Mouse (Mus musculus) stomach, postnatal 0 days (tissue): ENCODE measurements at regions not wholly inside any gene's neighbourhood (a gene's known extent, or its start where the extent isn't known, plus 50 kb on each side); places are given as distances from the start of the nearest gene placed in this dataset.

Experiments
- ATAC-seq: fragments of 200-750 bp; cut with Nextera tagmentation; 2 replicates; pipeline ENCODE4 v1.8.0; 2017; ENCODE audit not compliant: low FRiP score, low TSS enrichment
- DNase-seq: peaks from one replicate; pipeline ENCODE4 v3.0.0-alpha.2; 2016; ENCODE audit warnings: low spot score
- H3K27ac ChIP-seq: fragments of 300-500 bp; sonication (generic); replicated peaks from 2 replicates; pipeline ENCODE4 v1.5.1; 2014; ENCODE audit warnings: mild to moderate bottlenecking, control low read depth
- H3K27me3 ChIP-seq: fragments of 300-500 bp; sonication (generic); 2 replicates; pipeline ENCODE4 v1.6.1; 2014; ENCODE audit warnings: low read length; ENCODE audit not compliant: control insufficient read depth, insufficient read depth
- H3K36me3 ChIP-seq: fragments of 300-500 bp; sonication (generic); 2 replicates; pipeline ENCODE4 v1.6.1; 2014; ENCODE audit warnings: low read length, mixed read lengths; ENCODE audit not compliant: control insufficient read depth, insufficient read depth
- H3K4me1 ChIP-seq: fragments of 300-500 bp; sonication (generic); replicated peaks from 2 replicates; pipeline ENCODE4 v1.6.1; 2014; ENCODE audit warnings: antibody characterized with exemption; ENCODE audit not compliant: control insufficient read depth, insufficient read depth
- H3K4me2 ChIP-seq: fragments of 300-500 bp; sonication (generic); replicated peaks from 2 replicates; pipeline ENCODE4 v1.6.1; 2014; ENCODE audit warnings: low read depth, mild to moderate bottlenecking, control low read depth, moderate library complexity
- H3K4me3 ChIP-seq: fragments of 300-500 bp; sonication (generic); 2 replicates; pipeline ENCODE4 v1.5.1; 2014; ENCODE audit warnings: low read depth, low read length, control low read depth
- H3K9ac ChIP-seq: fragments of 300-500 bp; sonication (generic); 2 replicates; pipeline ENCODE4 v1.6.1; 2014; ENCODE audit warnings: mild to moderate bottlenecking, low read length, control low read depth, mixed read lengths
- H3K9me3 ChIP-seq: fragments of 300-500 bp; sonication (generic); 2 replicates; pipeline ENCODE4 v1.6.1; 2016; ENCODE audit warnings: low read length; ENCODE audit not compliant: control insufficient read depth
- CTCF ChIP-seq: IDR thresholded peaks from 2 replicates; pipeline ENCODE4 v1.5.1; 2016; ENCODE audit warnings: antibody characterized with exemption, low read depth, mild to moderate bottlenecking, moderate library complexity
- EP300 ChIP-seq: optimal IDR thresholded peaks from 2 replicates; pipeline ENCODE3; 2016; ENCODE audit warnings: antibody characterized with exemption
- WGBS: fragments of 180-500 bp; shearing (Covaris S2); extraction: QIAGEN DNeasy Blood & Tissue Kit; methylation state at CpG from one replicate; pipeline ENCODE4 v1.1.7; 2014; 5-methylcytosine and 5-hydroxymethylcytosine counted together

- TF ChIP-seq CTCF: no peak
- no peak for TF ChIP-seq EP300
- ATAC-seq: no peak
- Histone ChIP-seq H3K9ac (no peak overlapping the region), H3K36me3 (no peaks in the 10 kb centered on the region), H3K4me3 (no peak overlapping the region), H3K4me1 (no peaks in the 10 kb centered on the region), H3K27me3 (no peaks in the 10 kb centered on the region), H3K4me2 (no peak overlapping the region), H3K9me3 (no peaks in the 10 kb centered on the region), H3K27ac (no peak overlapping the region)
- 58% methylated on average over 4 of the region's 4 CpGs for WGBS
- DNase-seq: no peak
Measured at GRCm38 (mm10) chr13:63660431-63660830, 87.0 kb upstream of the Ptch1 start.

GRCm38 (mm10) chr13:63668576-63668975 is 95.2 kb upstream of the Ptch1 start:
- H3K36me3 ChIP-seq: no peaks in the 10 kb centered on the region
- H3K27ac ChIP-seq: no peak overlapping the region
- no peaks in the 10 kb centered on the region for H3K4me1 ChIP-seq
- no peak overlapping the region for H3K9ac ChIP-seq
- ATAC-seq (no peak), DNase-seq (no peak)
- H3K4me3 ChIP-seq: no peak overlapping the region
- no peaks in the 10 kb centered on the region for H3K9me3 ChIP-seq
- no peaks in the 10 kb centered on the region for H3K27me3 ChIP-seq
- 42% methylated on average over 4 of the region's 4 CpGs for WGBS
- no peak overlapping the region for H3K4me2 ChIP-seq
- TF ChIP-seq EP300 (no peak), CTCF (peak; percentile 25; the same call in 1 of the 2 replicates)

- Histone ChIP-seq H3K4me3 (no peak overlapping the region), H3K9ac (no peak overlapping the region), H3K27ac (no peak overlapping the region), H3K36me3 (no peaks in the 10 kb centered on the region), H3K9me3 (no peaks in the 10 kb centered on the region), H3K4me2 (no peak overlapping the region), H3K27me3 (no peaks in the 10 kb centered on the region), H3K4me1 (no peaks in the 10 kb centered on the region)
- TF ChIP-seq CTCF (no peak), EP300 (no peak)
- WGBS: 43% methylated on average over 2 of the region's 2 CpGs
- ATAC-seq (no peak), DNase-seq (no peak)
Measured at GRCm38 (mm10) chr13:63669031-63669430, 95.6 kb upstream of the Ptch1 start.

- H3K4me1 ChIP-seq: no peaks in the 10 kb centered on the region
- H3K27me3 ChIP-seq: no peaks in the 10 kb centered on the region
- no peak for DNase-seq
- H3K9ac ChIP-seq: no peak overlapping the region
- 30% methylated on average over 4 of the region's 4 CpGs for WGBS
- H3K36me3 ChIP-seq: no peaks in the 10 kb centered on the region
- TF ChIP-seq EP300 (no peak), CTCF (no peak)
- no peak overlapping the region for H3K27ac ChIP-seq
- ATAC-seq: 0 out of 2 replicates have a peak, but pooled peaks have one; percentile 26
- no peak overlapping the region for H3K4me3 ChIP-seq
- H3K4me2 ChIP-seq: no peak overlapping the region
- no peaks in the 10 kb centered on the region for H3K9me3 ChIP-seq
Measured at GRCm38 (mm10) chr13:63672425-63672824, 99.0 kb upstream of the Ptch1 start.

GRCm38 (mm10) chr13:63677696-63678095 is 104.3 kb upstream of the Ptch1 start:
- Histone ChIP-seq H3K36me3 (no peaks in the 10 kb centered on the region), H3K4me3 (no peak overlapping the region), H3K4me1 (no peaks in the 10 kb centered on the region), H3K9me3 (no peaks in the 10 kb centered on the region), H3K27me3 (no peaks in the 10 kb centered on the region), H3K4me2 (no peak overlapping the region), H3K9ac (no peak overlapping the region), H3K27ac (no peak overlapping the region)
- TF ChIP-seq EP300: no peak
- no peak for TF ChIP-seq CTCF
- ATAC-seq (no peak), DNase-seq (no peak)
- WGBS: 64% methylated on average over 2 of the region's 2 CpGs

GRCm38 (mm10) chr13:63678265-63679260 is 105.2 kb upstream of the Ptch1 start:
- H3K27ac ChIP-seq: no peak overlapping the region
- H3K4me2 ChIP-seq: no peak overlapping the region
- no peaks in the 10 kb centered on the region for H3K36me3 ChIP-seq
- WGBS: 61% methylated on average over 10 of the region's 10 CpGs
- ATAC-seq (no peak), DNase-seq (no peak)
- no peak overlapping the region for H3K9ac ChIP-seq
- H3K9me3 ChIP-seq: no peaks in the 10 kb centered on the region
- no peak overlapping the region for H3K4me3 ChIP-seq
- H3K4me1 ChIP-seq: no peaks in the 10 kb centered on the region
- TF ChIP-seq CTCF: no peak
- no peaks in the 10 kb centered on the region for H3K27me3 ChIP-seq
